Mouse (Mus musculus) limb, embryonic 14.5 days (tissue): ENCODE results near the gene Ly6g6d. TPM values are rescaled to one million over a fixed set of nuclear protein-coding genes. Genes with fewer than 3 reads are reported as not detected.

Source experiments
- ATAC-seq: fragments of 200-750 bp; cut with Nextera tagmentation; 2 replicates; pipeline ENCODE4 v1.8.0; 2017; ENCODE audit warnings: low read depth, moderate number of reproducible peaks, moderate TSS enrichment; ENCODE audit not compliant: low FRiP score
- DNase-seq: peaks from one replicate; pipeline ENCODE4 v3.0.0-alpha.2; 2015; ENCODE audit warnings: low spot score
- H3K27ac ChIP-seq: fragments of 300-500 bp; sonication (generic); replicated peaks from 2 replicates; pipeline ENCODE4 v1.5.1; 2014; ENCODE audit warnings: low read depth, mild to moderate bottlenecking, low read length, moderate library complexity, mixed read lengths
- H3K27me3 ChIP-seq: fragments of 300-500 bp; sonication (generic); 2 replicates; pipeline ENCODE4 v1.6.1; 2014; ENCODE audit warnings: low read length, mixed read lengths; ENCODE audit not compliant: control insufficient read depth, insufficient read depth
- H3K36me3 ChIP-seq: fragments of 300-500 bp; sonication (generic); 2 replicates; pipeline ENCODE4 v1.6.1; 2014; ENCODE audit warnings: mild to moderate bottlenecking, low read length, moderate library complexity, mixed read lengths; ENCODE audit not compliant: control insufficient read depth, insufficient read depth
- H3K4me1 ChIP-seq: fragments of 300-500 bp; sonication (generic); 2 replicates; pipeline ENCODE4 v1.6.1; 2014; ENCODE audit warnings: antibody characterized with exemption, low read length, mixed read lengths; ENCODE audit not compliant: control insufficient read depth, insufficient read depth
- H3K4me2 ChIP-seq: fragments of 300-500 bp; sonication (generic); replicated peaks from 2 replicates; pipeline ENCODE4 v1.6.1; 2014; ENCODE audit warnings: low read depth, mild to moderate bottlenecking, low read length, moderate library complexity; ENCODE audit not compliant: severe bottlenecking
- H3K4me3 ChIP-seq: fragments of 300-500 bp; sonication (generic); replicated peaks from 2 replicates; pipeline ENCODE4 v1.5.1; 2014; ENCODE audit warnings: low read length
- H3K9ac ChIP-seq: fragments of 300-500 bp; sonication (generic); 2 replicates; pipeline ENCODE4 v1.6.1; 2014; ENCODE audit warnings: mild to moderate bottlenecking, low read depth, low read length, moderate library complexity; ENCODE audit not compliant: severe bottlenecking
- H3K9me3 ChIP-seq: fragments of 300-500 bp; sonication (generic); 2 replicates; pipeline ENCODE4 v1.6.1; 2016; ENCODE audit warnings: low read length; ENCODE audit not compliant: control insufficient read depth
- POLR2A ChIP-seq: fragments of 200-500 bp; IDR thresholded peaks from 2 replicates; pipeline ENCODE4 v1.8.0; 2012; ENCODE audit warnings: inconsistent platforms, mild to moderate bottlenecking, moderate library complexity, borderline replicate concordance; ENCODE audit not compliant: insufficient read depth, insufficient read length; ENCODE audit errors: extremely low read depth
- WGBS: fragments of 180-500 bp; shearing (Covaris S2); extraction: QIAGEN DNeasy Blood & Tissue Kit; methylation state at CpG from one replicate; pipeline ENCODE4 v1.1.7; 2014; 5-methylcytosine and 5-hydroxymethylcytosine counted together
- polyA plus RNA-seq, 2 experiments: library from polyadenylated mRNA; depleted of rRNA in 1 of 2; stranded (reverse) in 1 of 2; unstranded in 1 of 2; fragments of >200 nt; fragmentation: Nextera tagmentation in 1 of 2; extraction: Ambion mirVana in 1 of 2; gene quantifications; 2 replicates each; pipeline versions ENCODE4 v1.2.1 to v1.2.3; 2012 to 2014

Gene Ly6g6d
- polyA plus RNA-seq, 2 experiments: 2.0 to 2.3 TPM

GRCm38 (mm10) chr17:35080710-35081109, 2.8 kb upstream of the Ly6g6d start:
- Histone ChIP-seq H3K4me1 (peaks cover 5% of the 10 kb centered on the region; the same call in 1 of the 2 replicates), H3K27me3 (no peaks in the 10 kb centered on the region), H3K9me3 (no peaks in the 10 kb centered on the region), H3K4me3 (no peak overlapping the region), H3K27ac (no peak overlapping the region), H3K36me3 (no peaks in the 10 kb centered on the region), H3K4me2 (no peak overlapping the region), H3K9ac (no peak overlapping the region)
- WGBS: 94% methylated on average over 4 of the region's 4 CpGs
- ATAC-seq: no peak
- no peak for DNase-seq
- no peak for TF ChIP-seq POLR2A

GRCm38 (mm10) chr17:35080248-35080647, 2.4 kb upstream of the Ly6g6d start:
- no peak overlapping the region for H3K4me2 ChIP-seq
- DNase-seq: no peak
- no peak for ATAC-seq
- H3K36me3 ChIP-seq: no peaks in the 10 kb centered on the region
- no peak for TF ChIP-seq POLR2A
- no peaks in the 10 kb centered on the region for H3K9me3 ChIP-seq
- no peak overlapping the region for H3K4me3 ChIP-seq
- no peak overlapping the region for H3K9ac ChIP-seq
- H3K4me1 ChIP-seq: peaks cover 5% of the 10 kb centered on the region; the same call in 1 of the 2 replicates
- 49% methylated on average over 6 of the region's 6 CpGs for WGBS
- H3K27me3 ChIP-seq: no peaks in the 10 kb centered on the region
- no peak overlapping the region for H3K27ac ChIP-seq

- H3K27ac ChIP-seq: no peak overlapping the region
- no peaks in the 10 kb centered on the region for H3K36me3 ChIP-seq
- ATAC-seq (no peak), DNase-seq (no peak)
- peaks cover 5% of the 10 kb centered on the region; the same call in 1 of the 2 replicates for H3K4me1 ChIP-seq
- H3K9me3 ChIP-seq: no peaks in the 10 kb centered on the region
- H3K4me2 ChIP-seq: no peak overlapping the region
- H3K27me3 ChIP-seq: no peaks in the 10 kb centered on the region
- H3K9ac ChIP-seq: no peak overlapping the region
- TF ChIP-seq POLR2A: no peak
- no peak overlapping the region for H3K4me3 ChIP-seq
- 72% methylated on average over 9 of the region's 9 CpGs for WGBS
These were observed 1.9 kb upstream of the Ly6g6d start for GRCm38 (mm10) chr17:35079778-35080177.

GRCm38 (mm10) chr17:35077285-35077684, 580 bp downstream of the Ly6g6d start:
- Histone ChIP-seq H3K27me3 (no peaks in the 10 kb centered on the region), H3K27ac (no peak overlapping the region), H3K4me1 (peaks cover 8% of the 10 kb centered on the region; the same call in 1 of the 2 replicates), H3K36me3 (no peaks in the 10 kb centered on the region), H3K9me3 (no peaks in the 10 kb centered on the region), H3K9ac (no peak overlapping the region), H3K4me2 (no peak overlapping the region), H3K4me3 (no peak overlapping the region)
- TF ChIP-seq POLR2A: no peak
- ATAC-seq (no peak), DNase-seq (no peak)
- 30% methylated on average over 2 of the region's 2 CpGs for WGBS

- Histone ChIP-seq H3K4me1 (peaks cover 8% of the 10 kb centered on the region; the same call in 1 of the 2 replicates), H3K4me3 (no peak within 1 kb of the TSS), H3K4me2 (no peak within 1 kb of the TSS), H3K9me3 (no peaks in the 10 kb centered on the region), H3K9ac (0 out of 2 replicates have a peak within 1 kb of the TSS, but pooled peaks have one; percentile 18), H3K27ac (no peak within 1 kb of the TSS), H3K27me3 (no peaks in the 10 kb centered on the region), H3K36me3 (no peaks in the 10 kb centered on the region)
- ATAC-seq (no peak), DNase-seq (no peak)
- WGBS: 20% methylated on average over 10 of the region's 10 CpGs
- TF ChIP-seq POLR2A: no peak
These were observed 1.2 kb downstream of the Ly6g6d start, which contains the start of gene Ly6g6e for GRCm38 (mm10) chr17:35076507-35077176. TSS of gene Ly6g6e (plus strand) at chr17:35076902.
